Mouse (Mus musculus): ENCODE data around the gene Rpl29. TPM values are rescaled to one million over a fixed set of nuclear protein-coding genes. Genes with fewer than 3 reads are reported as not detected.
A peak's percentile ranks its signal among the peaks of the same experiment; 100 is the strongest.

Rpl29 gene
- polyA plus RNA-seq, 1 experiment from 2014 or later, result 1,077 TPM

GRCm38 (mm10) chr9:106421033-106421864 lies 8.0 kb upstream of the Rpl29 start:
- H3K27ac ChIP-seq, result peak overlapping the region; percentile 69
- H3K36me3 ChIP-seq, result no peaks in the 10 kb centered on the region
- peak overlapping the region; percentile 53 for H3K4me2 ChIP-seq
- peak overlapping the region; percentile 1; the same call in 1 of the 2 replicates for H3K9ac ChIP-seq
- peak; percentile 33; the same call in 1 of the 2 replicates for ATAC-seq (replicated peaks; ENCODE audit: low FRiP score)
- H3K27me3 ChIP-seq, result no peaks in the 10 kb centered on the region
- H3K4me1 ChIP-seq, result peaks cover 51% of the 10 kb centered on the region
- WGBS, result 8% methylated on average over 18 of the region's 18 CpGs
- peak overlapping the region; percentile 15; the same call in 1 of the 2 replicates for H3K4me3 ChIP-seq (replicated peaks)
- no peaks in the 10 kb centered on the region for H3K9me3 ChIP-seq (replicated peaks)

- Histone ChIP-seq H3K9me3 (replicated peaks) (no peaks in the 10 kb centered on the region), H3K4me3 (replicated peaks) (peak overlapping the region; percentile 15; the same call in 1 of the 2 replicates)
- peak; percentile 55; the same call in 1 of the 2 replicates for ATAC-seq (replicated peaks; ENCODE audit: low FRiP score)
Measured at GRCm38 (mm10) chr9:106421865-106422160, 7.4 kb upstream of the Rpl29 start.

GRCm38 (mm10) chr9:106428719-106429220 lies 484 bp upstream of the Rpl29 start:
- H3K4me3 ChIP-seq (replicated peaks), result peak overlapping the region; percentile 93
- H3K9me3 ChIP-seq (replicated peaks), result no peaks in the 10 kb centered on the region
- ATAC-seq (replicated peaks; ENCODE audit: low FRiP score), result peak; percentile 64
- H3K27me3 ChIP-seq, result no peaks in the 10 kb centered on the region
- H3K27ac ChIP-seq, result peak overlapping the region; percentile 97
- WGBS, result 13% methylated on average over 11 of the region's 11 CpGs
- peaks cover 17% of the 10 kb centered on the region for H3K4me1 ChIP-seq
- peak overlapping the region; percentile 48 for H3K9ac ChIP-seq
- peak overlapping the region; percentile 80 for H3K4me2 ChIP-seq
- H3K36me3 ChIP-seq, result peaks cover 33% of the 10 kb centered on the region

More at GRCm38 (mm10) chr9:106421865-106422160, 7.4 kb upstream of the Rpl29 start:
- Histone ChIP-seq H3K4me1 (peaks cover 51% of the 10 kb centered on the region), H3K27me3 (no peaks in the 10 kb centered on the region), H3K27ac (peak overlapping the region; percentile 69), H3K9ac (peak overlapping the region; percentile 1; the same call in 1 of the 2 replicates), H3K4me2 (peak overlapping the region; percentile 53), H3K36me3 (no peaks in the 10 kb centered on the region)
- WGBS, result 0% methylated on average over 3 of the region's 3 CpGs

- H3K27ac ChIP-seq, result peak overlapping the region; percentile 97
- peak overlapping the region; percentile 98 for H3K9ac ChIP-seq
- no peaks in the 10 kb centered on the region for H3K27me3 ChIP-seq
- peak overlapping the region; percentile 80 for H3K4me2 ChIP-seq
- peaks cover 43% of the 10 kb centered on the region for H3K36me3 ChIP-seq
- H3K9me3 ChIP-seq (replicated peaks), result no peaks in the 10 kb centered on the region
- peaks cover 17% of the 10 kb centered on the region for H3K4me1 ChIP-seq
- 0% methylated on average over 4 of the region's 4 CpGs for WGBS
- no peak for ATAC-seq (replicated peaks; ENCODE audit: low FRiP score)
- peak overlapping the region; percentile 93 for H3K4me3 ChIP-seq (replicated peaks)
Measured at GRCm38 (mm10) chr9:106430015-106430264, 686 bp downstream of the Rpl29 start.

GRCm38 (mm10) chr9:106433389-106433788 lies 4.1 kb downstream of the Rpl29 start:
- 69% methylated on average over 7 of the region's 7 CpGs for WGBS
- Histone ChIP-seq H3K9ac (no peak overlapping the region), H3K27me3 (no peaks in the 10 kb centered on the region), H3K27ac (0 out of 2 replicates have a peak overlapping the region, but pooled peaks have one; percentile 13), H3K4me3 (replicated peaks) (no peak overlapping the region), H3K4me1 (peaks cover 43% of the 10 kb centered on the region), H3K4me2 (no peak overlapping the region), H3K36me3 (peaks cover 48% of the 10 kb centered on the region), H3K9me3 (replicated peaks) (no peaks in the 10 kb centered on the region)
- ATAC-seq (replicated peaks; ENCODE audit: low FRiP score), result no peak

- H3K9ac ChIP-seq, result no peak overlapping the region
- peaks cover 39% of the 10 kb centered on the region for H3K4me1 ChIP-seq
- H3K9me3 ChIP-seq (replicated peaks), result no peaks in the 10 kb centered on the region
- WGBS, result 75% methylated on average over 9 of the region's 9 CpGs
- H3K27ac ChIP-seq, result no peak overlapping the region
- no peaks in the 10 kb centered on the region for H3K27me3 ChIP-seq
- no peak overlapping the region for H3K4me2 ChIP-seq
- H3K4me3 ChIP-seq (replicated peaks), result no peak overlapping the region
- no peak for ATAC-seq (replicated peaks; ENCODE audit: low FRiP score)
- peaks cover 41% of the 10 kb centered on the region for H3K36me3 ChIP-seq
Measured at GRCm38 (mm10) chr9:106436566-106436965, 7.3 kb downstream of the Rpl29 start.

GRCm38 (mm10) chr9:106442680-106443079 lies 13.4 kb downstream of the Rpl29 start:
- no peaks in the 10 kb centered on the region for H3K9me3 ChIP-seq (replicated peaks)
- 78% methylated on average over 5 of the region's 5 CpGs for WGBS
- peaks cover 12% of the 10 kb centered on the region; the same call in 1 of the 2 replicates for H3K36me3 ChIP-seq
- no peak overlapping the region for H3K9ac ChIP-seq
- no peak for ATAC-seq (replicated peaks; ENCODE audit: low FRiP score)
- no peaks in the 10 kb centered on the region for H3K27me3 ChIP-seq
- peaks cover 39% of the 10 kb centered on the region for H3K4me1 ChIP-seq
- no peak overlapping the region for H3K4me2 ChIP-seq
- no peak overlapping the region for H3K4me3 ChIP-seq (replicated peaks)
- no peak overlapping the region for H3K27ac ChIP-seq

GRCm38 (mm10) chr9:106444836-106445235 lies 15.6 kb downstream of the Rpl29 start:
- WGBS, result 58% methylated on average over 4 of the region's 4 CpGs
- H3K27me3 ChIP-seq, result no peaks in the 10 kb centered on the region
- H3K4me1 ChIP-seq, result peaks cover 48% of the 10 kb centered on the region
- H3K4me2 ChIP-seq, result no peak overlapping the region
- H3K27ac ChIP-seq, result 0 out of 2 replicates have a peak overlapping the region, but pooled peaks have one; percentile 32
- H3K9ac ChIP-seq, result no peak overlapping the region
- no peak for ATAC-seq (replicated peaks; ENCODE audit: low FRiP score)
- no peaks in the 10 kb centered on the region for H3K9me3 ChIP-seq (replicated peaks)
- H3K4me3 ChIP-seq (replicated peaks), result no peak overlapping the region
- peaks cover 12% of the 10 kb centered on the region; the same call in 1 of the 2 replicates for H3K36me3 ChIP-seq

- peak within 1 kb of the TSS; percentile 87 for H3K27ac ChIP-seq
- peak; percentile 84 for ATAC-seq (replicated peaks; ENCODE audit: low FRiP score)
- no peaks in the 10 kb centered on the region for H3K27me3 ChIP-seq
- 0 out of 2 replicates have a peak, but pooled peaks cover under 1% of the 10 kb centered on the region for H3K36me3 ChIP-seq
- no peaks in the 10 kb centered on the region for H3K9me3 ChIP-seq (replicated peaks)
- H3K4me2 ChIP-seq, result peak within 1 kb of the TSS; percentile 82
- H3K9ac ChIP-seq, result peak within 1 kb of the TSS; percentile 65
- peaks cover 73% of the 10 kb centered on the region for H3K4me1 ChIP-seq
- peak within 1 kb of the TSS; percentile 57 for H3K4me3 ChIP-seq (replicated peaks)
- WGBS, result under 1% methylated on average over 24 of the region's 24 CpGs
Measured at GRCm38 (mm10) chr9:106447348-106447747, 18.1 kb downstream of the Rpl29 start, which contains the start of the genes Abhd14b and Abhd14a. TSS of gene Abhd14b (plus strand) at chr9:106447459. TSS of gene Abhd14a (minus strand) at chr9:106447678.

GRCm38 (mm10) chr9:106447951-106448350 lies 18.7 kb downstream of the Rpl29 start:
- peak; percentile 4; the same call in 1 of the 2 replicates for ATAC-seq (replicated peaks; ENCODE audit: low FRiP score)
- H3K9ac ChIP-seq, result peak overlapping the region; percentile 65

GRCm38 (mm10) chr9:106448498-106449031 lies 19.3 kb downstream of the Rpl29 start:
- H3K9ac ChIP-seq, result peak overlapping the region; percentile 65
- no peaks in the 10 kb centered on the region for H3K27me3 ChIP-seq
- peak; percentile 50; the same call in 1 of the 2 replicates for ATAC-seq (replicated peaks; ENCODE audit: low FRiP score)
- no peaks in the 10 kb centered on the region for H3K36me3 ChIP-seq
- peaks cover 83% of the 10 kb centered on the region for H3K4me1 ChIP-seq
- peak overlapping the region; percentile 82 for H3K4me2 ChIP-seq
- H3K27ac ChIP-seq, result peak overlapping the region; percentile 87
- peak overlapping the region; percentile 57 for H3K4me3 ChIP-seq (replicated peaks)
- H3K9me3 ChIP-seq (replicated peaks), result no peaks in the 10 kb centered on the region
- whole genome bisulfite sequencing, result under 1% methylated on average over 23 of the region's 23 CpGs

More at GRCm38 (mm10) chr9:106447951-106448350, 18.7 kb downstream of the Rpl29 start:
- H3K27me3 ChIP-seq, result no peaks in the 10 kb centered on the region
- H3K9me3 ChIP-seq (replicated peaks), result no peaks in the 10 kb centered on the region
- peaks cover 79% of the 10 kb centered on the region for H3K4me1 ChIP-seq
- WGBS, result 37% methylated on average over 9 of the region's 9 CpGs
- peak overlapping the region; percentile 57 for H3K4me3 ChIP-seq (replicated peaks)
- no peaks in the 10 kb centered on the region for H3K36me3 ChIP-seq
- peak overlapping the region; percentile 87 for H3K27ac ChIP-seq
- H3K4me2 ChIP-seq, result peak overlapping the region; percentile 82

- Histone ChIP-seq H3K27ac (peak overlapping the region; percentile 83), H3K4me3 (replicated peaks) (no peak overlapping the region), H3K9me3 (replicated peaks) (no peaks in the 10 kb centered on the region), H3K9ac (peak overlapping the region; percentile 17; the same call in 1 of the 2 replicates), H3K4me1 (peaks cover 92% of the 10 kb centered on the region), H3K27me3 (no peaks in the 10 kb centered on the region), H3K4me2 (peak overlapping the region; percentile 35), H3K36me3 (no peaks in the 10 kb centered on the region)
- WGBS, result 82% methylated on average over 8 of the region's 8 CpGs
- no peak for ATAC-seq (replicated peaks; ENCODE audit: low FRiP score)
Measured at GRCm38 (mm10) chr9:106449947-106450346, 20.7 kb downstream of the Rpl29 start.

Data from kidney, embryonic 15.5 days (tissue).